Mouse (Mus musculus) kidney, embryonic 16.5 days (tissue): ENCODE data around the gene Kif1c. TPM values are rescaled to one million over a fixed set of nuclear protein-coding genes. Genes with fewer than 3 reads are reported as not detected.
"Not testable (repeated sequence)": the region's sequence is repeated elsewhere in the genome, so short reads cannot be mapped to it uniquely, and the experiment has no call there.

Experiments
- ATAC-seq: fragments of 200-750 bp; cut with Nextera tagmentation; 2 replicates; pipeline ENCODE4 v1.8.0; 2017; ENCODE audit warnings: moderate TSS enrichment; ENCODE audit not compliant: low FRiP score, low TSS enrichment
- H3K27ac ChIP-seq: fragments of 300-500 bp; sonication (generic); 2 replicates; pipeline ENCODE4 v1.5.1; 2014; ENCODE audit warnings: low read length
- H3K27me3 ChIP-seq: fragments of 300-500 bp; sonication (generic); 2 replicates; pipeline ENCODE4 v1.6.1; 2014; ENCODE audit warnings: low read length, control low read depth, mixed read lengths; ENCODE audit not compliant: insufficient read depth
- H3K36me3 ChIP-seq: fragments of 300-500 bp; sonication (generic); 2 replicates; pipeline ENCODE4 v1.6.1; 2014; ENCODE audit warnings: low read length, control low read depth, mixed read lengths; ENCODE audit not compliant: insufficient read depth
- H3K4me1 ChIP-seq: fragments of 300-500 bp; sonication (generic); 2 replicates; pipeline ENCODE4 v1.6.1; 2014; ENCODE audit warnings: low read length, control low read depth, mixed read lengths; ENCODE audit not compliant: insufficient read depth
- H3K4me2 ChIP-seq: fragments of 300-500 bp; sonication (generic); replicated peaks from 2 replicates; pipeline ENCODE4 v1.6.1; 2014; ENCODE audit warnings: low read depth, low read length
- H3K4me3 ChIP-seq: fragments of 300-500 bp; sonication (generic); 2 replicates; pipeline ENCODE4 v1.5.1; 2014; ENCODE audit warnings: mild to moderate bottlenecking, low read length
- H3K9ac ChIP-seq: fragments of 300-500 bp; sonication (generic); replicated peaks from 2 replicates; pipeline ENCODE4 v1.6.1; 2014; ENCODE audit warnings: low read length
- H3K9me3 ChIP-seq: fragments of 300-500 bp; sonication (generic); 2 replicates; pipeline ENCODE4 v1.6.1; 2016; ENCODE audit warnings: low read length, control low read depth
- WGBS: fragments of 180-500 bp; shearing (Covaris S2); extraction: QIAGEN DNeasy Blood & Tissue Kit; methylation state at CpG from one replicate; pipeline ENCODE4 v1.1.7; 2014; 5-methylcytosine and 5-hydroxymethylcytosine counted together
- microRNA-seq: library from miRNA; unstranded; fragments of <30 nt; microRNA quantifications from one replicate; pipeline ENCODE4, GENCODE M21; 2016
- polyA plus RNA-seq: library from polyadenylated mRNA; unstranded; fragments of >200 nt; fragmentation: Nextera tagmentation; extraction: Ambion mirVana; gene quantifications from 2 replicates; pipeline ENCODE4 v1.2.1, GENCODE M21; 2015

Kif1c gene
- polyA plus RNA-seq, 1 experiment from 2014 or later = 3.5 TPM

- H3K4me2 ChIP-seq = no peak overlapping the region
These were observed 65.6 kb downstream of the Kif1c start for GRCm38 (mm10) chr11:70765776-70766445.

DNA sequence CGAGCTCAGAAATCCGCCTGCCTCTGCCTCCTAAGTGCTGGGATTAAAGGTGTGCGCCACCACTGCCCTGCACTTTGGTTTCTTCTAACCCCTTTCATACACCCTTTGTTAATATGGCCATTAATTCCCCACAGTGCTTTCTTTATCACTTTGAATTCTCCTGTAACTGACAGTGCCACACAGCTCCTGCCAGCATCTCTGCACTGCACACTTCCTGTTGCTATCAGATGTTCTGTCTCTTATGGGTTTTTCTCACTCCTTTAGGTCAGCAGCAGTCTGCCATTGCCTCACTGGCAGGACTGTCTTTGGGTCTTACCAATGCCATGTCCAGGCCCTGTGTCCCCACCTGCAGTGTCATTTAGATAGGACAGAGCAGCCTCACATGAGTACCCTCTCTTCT is 70.5 kb downstream of the Kif1c start:
- no peak overlapping the region for H3K4me3 ChIP-seq
- H3K36me3 ChIP-seq = peaks cover 22% of the 10 kb centered on the region
- no peak overlapping the region for H3K27ac ChIP-seq
- no peak for ATAC-seq
- no peaks in the 10 kb centered on the region for H3K27me3 ChIP-seq
- no peak overlapping the region for H3K9ac ChIP-seq
- H3K4me1 ChIP-seq = no peaks in the 10 kb centered on the region; the same call in 1 of the 2 replicates
- 93% methylated on average over 3 of the region's 3 CpGs for WGBS
- H3K9me3 ChIP-seq = no peaks in the 10 kb centered on the region
- no peak overlapping the region for H3K4me2 ChIP-seq

More at GRCm38 (mm10) chr11:70765776-70766445, 65.6 kb downstream of the Kif1c start:
- Histone ChIP-seq H3K4me3 (no peak overlapping the region), H3K9ac (no peak overlapping the region), H3K36me3 (peaks cover 4% of the 10 kb centered on the region; the same call in 1 of the 2 replicates), H3K27me3 (no peaks in the 10 kb centered on the region), H3K4me1 (peaks cover 8% of the 10 kb centered on the region), H3K9me3 (no peaks in the 10 kb centered on the region), H3K27ac (peak overlapping the region; percentile 61)
- WGBS = 76% methylated on average over 16 of the region's 16 CpGs
- ATAC-seq = no peak

- Histone ChIP-seq H3K4me2 (no peak overlapping the region), H3K36me3 (peaks cover 11% of the 10 kb centered on the region), H3K4me1 (no peaks in the 10 kb centered on the region), H3K27ac (no peak overlapping the region), H3K9me3 (no peaks in the 10 kb centered on the region), H3K27me3 (no peaks in the 10 kb centered on the region), H3K4me3 (no peak overlapping the region), H3K9ac (no peak overlapping the region)
- ATAC-seq = peak; percentile 81
- 27% methylated on average over 17 of the region's 17 CpGs for WGBS
These were observed 76.7 kb downstream of the Kif1c start for GRCm38 (mm10) chr11:70776830-70777571.

GRCm38 (mm10) chr11:70777634-70778033 is 77.3 kb downstream of the Kif1c start:
- Histone ChIP-seq H3K27ac (no peak overlapping the region), H3K9ac (no peak overlapping the region), H3K4me3 (no peak overlapping the region), H3K4me2 (no peak overlapping the region), H3K27me3 (no peaks in the 10 kb centered on the region), H3K36me3 (0 out of 2 replicates have a peak, but pooled peaks cover 5% of the 10 kb centered on the region), H3K4me1 (no peaks in the 10 kb centered on the region), H3K9me3 (no peaks in the 10 kb centered on the region)
- ATAC-seq = no peak
- 70% methylated on average over 6 of the region's 6 CpGs for WGBS

DNA sequence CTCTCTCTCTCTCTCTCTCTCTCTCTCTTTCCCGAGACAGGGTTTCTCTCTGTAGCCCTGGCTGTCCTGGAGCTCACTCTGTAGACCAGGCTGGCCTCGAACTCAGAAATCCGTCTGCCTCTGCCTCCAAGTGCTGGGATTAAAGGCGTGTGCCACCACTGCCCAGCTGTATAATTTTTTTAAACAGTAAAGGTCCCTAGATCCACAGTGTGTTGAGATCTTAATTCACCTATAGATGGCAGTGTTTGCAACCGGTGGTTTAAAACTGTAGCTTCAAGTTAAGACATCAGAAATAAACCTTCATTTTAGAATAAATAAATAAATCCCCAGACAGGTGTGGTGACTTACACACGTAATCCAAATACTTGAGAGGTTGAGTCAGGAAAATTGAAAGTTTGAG is 77.7 kb downstream of the Kif1c start:
- 30% methylated on average over 6 of the region's 6 CpGs for WGBS
- not testable (repeated sequence) for H3K9me3 ChIP-seq, ATAC-seq

More for the DNA sequence above, 77.7 kb downstream of the Kif1c start:
- not testable (repeated sequence) for H3K4me1 ChIP-seq, H3K36me3 ChIP-seq, H3K27me3 ChIP-seq, H3K4me2 ChIP-seq, H3K4me3 ChIP-seq, H3K27ac ChIP-seq, H3K9ac ChIP-seq

Small RNA genes lying within 50 kb of the gene (microRNA-seq; reads per million reads assigned to microRNA genes)
- gene Gm22760 (not detected), gene Mir6925 (not detected)

Other genes with a start within 250 kb of the Kif1c start
- gene Med11, start 248.6 kb upstream of the Kif1c start, polyA plus RNA-seq = 43.9 and 46.3 TPM in 2 replicates
- gene Zmynd15, start 241.1 kb upstream of the Kif1c start, polyA plus RNA-seq = 1.4 and 1.5 TPM in 2 replicates
- 9.1 and 9.7 TPM in 2 replicates for gene Cxcl16, start 240.6 kb upstream of the Kif1c start, polyA plus RNA-seq
- 0.69 and 0.80 TPM in 2 replicates for gene Tm4sf5, start 195.3 kb upstream of the Kif1c start, polyA plus RNA-seq
- gene Vmo1, start 185.9 kb upstream of the Kif1c start, polyA plus RNA-seq = 0.37 and 0.50 TPM in 2 replicates
- gene Gltpd2, start 181.4 kb upstream of the Kif1c start, polyA plus RNA-seq = 0.51 and 0.62 TPM in 2 replicates
- 789 and 872 TPM in 2 replicates for gene Psmb6, start 175.2 kb upstream of the Kif1c start, polyA plus RNA-seq
- gene Gm40193, start 167.6 kb upstream of the Kif1c start, polyA plus RNA-seq = not detected in 2 replicates
- gene Pld2, start 160.5 kb upstream of the Kif1c start, polyA plus RNA-seq = 8.5 and 8.8 TPM in 2 replicates
- gene Mink1, start 137.7 kb upstream of the Kif1c start, polyA plus RNA-seq = 15.9 and 17.4 TPM in 2 replicates
- not detected in 2 replicates for gene 4930544D05Rik, start 84.7 kb upstream of the Kif1c start, polyA plus RNA-seq
- gene Chrne, start 81.3 kb upstream of the Kif1c start, polyA plus RNA-seq = 0.19 TPM in 1 of 2 replicates, not detected in the other
- 0.11 and 0.21 TPM in 2 replicates for gene Gp1ba, start 61.4 kb upstream of the Kif1c start, polyA plus RNA-seq
- gene Rnf167, start 53.3 kb upstream of the Kif1c start, polyA plus RNA-seq = 130 and 137 TPM in 2 replicates
- 229 and 235 TPM in 2 replicates for gene Slc25a11, start 53.1 kb upstream of the Kif1c start, polyA plus RNA-seq
- 1,671 and 1,948 TPM in 2 replicates for gene Pfn1, start 45.9 kb upstream of the Kif1c start, polyA plus RNA-seq
- gene Eno3, start 43.3 kb upstream of the Kif1c start, polyA plus RNA-seq = 23.1 and 28.0 TPM in 2 replicates
- gene Spag7, start 31.1 kb upstream of the Kif1c start, polyA plus RNA-seq = 206 and 209 TPM in 2 replicates
- 12.7 and 17.0 TPM in 2 replicates for gene Camta2, start 12.4 kb upstream of the Kif1c start, polyA plus RNA-seq
- 1.3 and 1.6 TPM in 2 replicates for gene Inca1, start 393 bp upstream of the Kif1c start, polyA plus RNA-seq
- 8.6 and 8.7 TPM in 2 replicates for gene Zfp3, start 63.7 kb downstream of the Kif1c start, polyA plus RNA-seq
- 0.20 and 0.22 TPM in 2 replicates for gene Scimp, start 112.0 kb downstream of the Kif1c start, polyA plus RNA-seq
- gene Rabep1, start 144.2 kb downstream of the Kif1c start, polyA plus RNA-seq = 29.5 and 31.6 TPM in 2 replicates